Mouse (Mus musculus) liver, embryonic 14.5 days (tissue): Measurements from ENCODE around the gene Inpp4a.

Experiments used
- CTCF ChIP-seq: IDR thresholded peaks from 2 replicates; pipeline ENCODE4 v1.5.1; 2016; ENCODE audit warnings: antibody characterized with exemption, low read depth, control low read depth
- EP300 ChIP-seq: IDR thresholded peaks from 2 replicates; pipeline ENCODE4 v1.6.1; 2016; ENCODE audit warnings: antibody characterized with exemption, low read depth

DNA sequence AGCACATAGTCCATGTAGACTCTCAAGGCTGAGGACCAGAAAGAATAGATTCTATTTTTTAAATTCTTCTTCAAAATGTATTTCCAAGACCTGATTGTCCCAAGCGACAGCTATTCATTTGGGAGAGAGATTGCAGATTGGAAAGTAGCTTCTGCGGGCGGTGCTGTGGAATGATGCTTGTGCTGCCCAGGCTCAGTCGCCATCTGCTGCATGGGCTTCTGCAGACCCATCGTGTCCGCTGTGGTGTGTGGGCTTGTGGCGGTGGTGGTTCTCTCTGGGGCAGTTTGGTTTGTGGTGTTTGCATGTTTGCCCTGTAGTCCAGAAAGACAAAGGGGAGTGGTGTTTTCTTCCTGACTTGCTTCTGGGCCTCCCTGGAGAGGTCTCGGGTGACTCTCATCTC lies 76.5 kb downstream of the Inpp4a start:
- TF ChIP-seq CTCF (no peak), EP300 (no peak)
